Mouse (Mus musculus) mature B cell (primary cell): ENCODE measurements around the gene Ifngr2.

Source experiments
- in situ Hi-C: fragments of 300-500 bp; cut with MboI; formaldehyde crosslinking; loops from 2 replicates; pipeline ENCODE4 v1.14.3; 2019

Gene Ifngr2

GRCm38 (mm10) chr16:91536372-91536771 is 10.5 kb upstream of the Ifngr2 start:
- in situ Hi-C loops: no loop called here

GRCm38 (mm10) chr16:91537065-91537464 is 9.8 kb upstream of the Ifngr2 start:
- in situ Hi-C loops: no loop called here

DNA sequence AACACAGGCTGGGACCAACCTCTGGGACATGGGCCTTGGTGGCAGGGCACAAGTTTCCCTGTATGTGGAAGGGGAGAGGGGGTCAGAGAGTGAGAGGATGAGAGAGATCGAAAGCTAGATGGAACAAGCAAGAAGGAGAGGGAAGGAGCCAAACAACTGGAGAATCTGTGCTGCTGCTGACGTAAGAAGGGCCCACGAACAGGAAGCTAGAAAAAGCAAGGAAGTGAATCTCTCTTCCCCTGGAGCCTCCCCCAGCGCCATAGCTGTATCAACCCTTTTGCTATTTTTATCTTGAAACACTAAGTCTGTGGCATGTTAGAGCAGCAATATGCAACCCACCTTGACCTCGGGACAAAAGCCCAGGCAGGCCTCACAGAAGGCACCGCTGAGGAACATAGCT is 8.8 kb upstream of the Ifngr2 start:
- in situ Hi-C loops: no loop called here

- in situ Hi-C loops: no loop called here
Observed at GRCm38 (mm10) chr16:91538513-91538912, 8.4 kb upstream of the Ifngr2 start.

GRCm38 (mm10) chr16:91541573-91542081 is 5.2 kb upstream of the Ifngr2 start:
- in situ Hi-C loops: no loop called here

DNA sequence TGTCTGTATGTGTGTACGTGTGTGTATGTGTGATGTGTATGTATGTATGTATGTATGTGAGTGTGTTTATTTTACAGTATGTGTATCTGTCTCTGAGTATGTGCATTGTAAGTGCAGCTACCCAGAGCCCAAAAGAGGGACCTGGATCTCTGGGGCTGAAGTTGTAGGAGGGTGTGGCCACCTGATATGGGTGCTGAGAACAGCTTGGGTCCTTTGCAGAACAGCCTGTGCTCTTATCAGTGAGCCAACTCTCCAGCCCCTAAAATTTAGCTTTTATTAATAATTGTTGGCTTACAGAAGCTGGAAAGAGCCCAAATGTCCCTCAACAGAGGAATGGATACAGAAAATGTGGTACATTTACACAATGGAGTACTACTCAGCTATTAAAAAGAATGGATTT is 3.3 kb upstream of the Ifngr2 start:
- in situ Hi-C loops: no loop called here

GRCm38 (mm10) chr16:91545597-91546281 is 1.1 kb upstream of the Ifngr2 start:
- in situ Hi-C loops: no loop called here

DNA sequence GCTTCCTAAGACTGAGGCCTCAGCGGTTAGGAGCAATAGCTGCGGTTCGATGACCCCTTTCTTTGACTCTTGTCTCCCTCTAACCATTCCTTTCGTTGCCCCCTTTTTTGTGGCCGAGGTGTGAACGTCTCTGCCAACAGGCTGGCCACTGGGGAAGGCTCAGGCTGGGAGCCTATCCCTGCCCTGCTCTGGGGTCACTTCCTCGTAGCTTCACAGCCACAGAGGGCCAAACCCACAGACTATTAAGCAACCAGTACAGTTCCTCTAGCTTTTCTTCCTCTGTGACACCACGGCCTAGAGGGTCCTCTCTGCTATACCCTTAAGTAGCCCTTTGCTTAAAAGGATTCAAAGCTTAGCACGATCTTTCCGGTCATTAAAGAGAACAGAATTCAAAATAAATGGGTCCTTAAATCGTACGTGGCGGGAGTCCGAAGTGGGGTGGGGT is 459 bp upstream of the Ifngr2 start:
- in situ Hi-C loops: no loop called here

- in situ Hi-C loops: no loop called here
Observed at GRCm38 (mm10) chr16:91547974-91548373, 1.1 kb downstream of the Ifngr2 start.

DNA sequence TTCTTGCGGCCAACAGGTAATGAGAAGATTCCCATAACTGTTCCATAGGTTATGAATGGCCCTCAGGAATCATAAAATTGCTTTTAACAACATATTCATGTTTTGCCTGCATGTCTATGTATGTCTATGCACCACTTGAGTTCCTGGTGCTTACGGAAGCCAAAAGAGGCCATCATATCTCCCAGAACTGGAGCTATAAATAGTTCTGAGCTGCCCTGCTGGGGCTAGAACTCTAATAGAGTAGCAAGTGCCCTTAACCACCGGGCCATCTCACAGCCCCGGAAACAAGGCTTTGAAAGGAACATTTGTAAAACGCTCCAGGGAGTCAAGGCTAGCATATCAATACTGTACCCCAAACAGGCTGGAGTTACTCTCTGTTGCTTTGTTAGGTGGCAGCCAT is 1.7 kb downstream of the Ifngr2 start:
- in situ Hi-C loops: no loop called here

- in situ Hi-C loops: no loop called here
Observed at GRCm38 (mm10) chr16:91548996-91549395, 2.1 kb downstream of the Ifngr2 start.

- in situ Hi-C loops: no loop called here
Observed at GRCm38 (mm10) chr16:91549616-91550015, 2.7 kb downstream of the Ifngr2 start.

DNA sequence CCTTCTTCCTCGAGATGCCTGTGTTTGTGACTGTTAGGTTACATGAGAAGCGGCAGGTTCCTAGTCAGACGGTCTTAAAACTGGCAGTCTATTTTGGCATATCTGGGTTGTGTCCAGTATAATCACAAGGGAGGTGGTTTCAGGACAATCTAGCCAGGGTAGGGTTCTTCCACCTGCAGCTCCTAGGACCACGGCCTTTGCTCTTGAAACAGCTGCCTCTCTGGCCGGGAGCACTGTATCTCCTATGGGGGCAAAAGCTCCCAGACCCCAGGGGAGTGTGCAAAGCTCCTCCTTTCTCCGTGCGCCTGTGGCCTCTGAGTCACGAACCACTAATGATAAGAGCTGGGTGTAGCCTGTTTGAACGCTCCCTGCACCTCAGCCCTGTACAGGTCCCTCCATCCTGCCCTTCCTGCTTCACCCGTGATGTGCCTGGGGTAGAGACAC is 4.2 kb downstream of the Ifngr2 start:
- in situ Hi-C loops: no loop called here

DNA sequence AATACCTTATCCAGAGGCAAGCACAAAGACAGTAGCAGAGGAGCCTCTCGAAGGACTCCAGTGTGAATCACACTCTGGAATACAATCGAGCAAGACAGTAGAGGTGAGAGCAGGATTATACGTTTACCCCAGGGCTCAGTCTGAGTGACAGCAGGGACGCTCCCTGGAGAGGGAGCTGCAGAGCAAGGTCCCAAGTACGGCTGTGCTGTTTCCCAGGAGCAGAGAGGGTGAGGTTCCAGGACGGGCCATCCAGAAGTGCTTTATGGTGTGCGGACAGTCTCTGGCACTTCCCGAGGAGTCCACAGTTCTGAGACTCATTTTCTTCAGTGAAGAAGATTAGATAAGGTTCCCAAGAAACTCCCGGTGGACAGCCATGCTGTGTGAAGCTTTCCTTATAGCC is 5.2 kb downstream of the Ifngr2 start:
- in situ Hi-C loops: no loop called here

GRCm38 (mm10) chr16:91553625-91554024 is 6.8 kb downstream of the Ifngr2 start:
- in situ Hi-C loops: no loop called here

DNA sequence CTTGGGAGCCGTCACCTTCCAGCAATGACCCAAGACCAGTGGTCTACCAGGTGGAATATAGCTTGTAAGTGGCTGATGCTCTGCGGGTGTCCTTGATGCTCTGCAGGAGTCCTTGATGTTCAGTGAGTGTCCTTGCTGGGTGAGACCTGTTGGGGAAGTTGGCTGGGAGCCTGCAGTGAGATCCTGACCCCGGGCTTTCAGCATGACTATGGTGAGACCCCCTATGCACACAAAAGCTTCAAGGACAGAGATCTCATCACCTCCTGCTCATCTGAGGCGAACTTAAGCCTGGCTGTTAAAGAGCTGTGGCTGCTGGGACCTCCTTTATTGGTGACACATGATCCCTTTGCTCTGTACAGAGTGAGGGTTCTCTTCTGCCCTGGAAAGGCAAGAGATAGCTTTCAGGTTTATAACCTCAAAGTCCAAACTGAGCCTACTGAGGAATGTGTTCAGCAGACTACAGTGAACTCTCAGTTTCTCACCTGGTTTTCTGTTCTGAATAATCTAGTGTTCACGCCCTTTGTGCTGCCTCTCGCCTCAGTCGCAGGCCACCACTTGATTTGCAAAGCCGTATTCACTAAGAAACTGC is 8.2 kb downstream of the Ifngr2 start:
- in situ Hi-C loops: loop anchor here (5.0 kb wide), 1 partner anchor 38 kb away; no protein-coding TSS in a partner anchor

DNA sequence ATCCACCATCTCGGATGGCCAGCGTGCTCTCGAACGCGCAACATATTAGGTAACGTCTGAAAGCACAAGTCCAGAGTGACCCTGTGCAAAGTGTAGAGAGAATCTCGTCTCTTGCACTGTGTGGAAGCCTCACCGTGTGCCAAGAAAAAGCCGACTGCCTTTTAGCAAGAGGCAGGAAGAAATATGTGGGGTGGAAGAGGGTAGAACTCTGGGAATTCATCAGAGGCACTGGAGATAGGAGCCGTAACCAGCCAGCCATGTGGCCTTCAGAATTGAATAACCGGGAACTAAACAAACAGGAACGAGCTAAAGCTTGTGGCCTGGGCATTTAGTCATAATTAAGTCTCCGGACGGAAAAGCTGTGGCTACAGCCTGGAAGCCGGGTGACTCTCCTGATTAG is 9.8 kb downstream of the Ifngr2 start:
- in situ Hi-C loops: loop anchor here (5.0 kb wide), 1 partner anchor 39 kb away; no protein-coding TSS in a partner anchor

DNA sequence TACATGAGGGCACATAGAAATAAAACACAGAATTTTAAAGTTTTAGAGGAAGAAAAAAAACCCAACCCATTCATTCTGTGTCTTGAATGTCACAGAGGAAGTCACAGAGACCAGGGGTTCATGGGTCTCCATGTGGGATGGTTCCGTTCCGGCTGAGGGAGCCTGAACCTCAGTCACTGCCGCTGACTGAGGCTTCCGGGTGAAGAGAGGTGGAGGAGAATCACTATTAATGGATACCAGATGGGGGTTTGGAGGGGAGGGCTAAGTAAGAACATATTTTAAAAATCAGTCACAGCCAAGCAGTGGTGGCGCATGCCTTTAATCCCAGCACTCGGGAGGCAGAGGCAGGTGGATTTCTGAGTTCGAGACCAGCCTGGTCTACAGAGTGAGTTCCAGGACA is 10.3 kb downstream of the Ifngr2 start:
- in situ Hi-C loops: loop anchor here (5.0 kb wide), 1 partner anchor 40 kb away; no protein-coding TSS in a partner anchor

GRCm38 (mm10) chr16:91557693-91558092 is 10.8 kb downstream of the Ifngr2 start:
- in situ Hi-C loops: loop anchor here (5.0 kb wide), 1 partner anchor 40 kb away; no protein-coding TSS in a partner anchor

DNA sequence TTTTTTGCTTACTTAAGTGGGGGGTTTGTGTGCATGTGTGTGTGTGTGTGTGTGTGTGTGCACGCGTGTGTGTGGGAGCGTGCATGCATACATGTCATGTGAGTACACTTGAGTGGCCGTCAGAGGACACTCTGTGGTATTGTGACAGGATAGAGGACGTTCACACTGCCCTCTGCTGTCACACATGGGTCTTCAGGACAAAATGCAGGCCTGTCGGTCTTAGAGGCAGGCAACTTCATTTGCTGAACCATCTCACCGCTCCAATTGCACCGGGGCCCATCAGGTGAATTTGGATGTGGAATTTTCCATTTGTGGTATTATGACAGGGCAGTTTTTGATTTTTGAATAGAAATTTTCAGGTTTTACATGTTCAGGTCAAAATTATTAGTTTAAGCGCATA is 14.2 kb downstream of the Ifngr2 start:
- in situ Hi-C loops: no loop called here

DNA sequence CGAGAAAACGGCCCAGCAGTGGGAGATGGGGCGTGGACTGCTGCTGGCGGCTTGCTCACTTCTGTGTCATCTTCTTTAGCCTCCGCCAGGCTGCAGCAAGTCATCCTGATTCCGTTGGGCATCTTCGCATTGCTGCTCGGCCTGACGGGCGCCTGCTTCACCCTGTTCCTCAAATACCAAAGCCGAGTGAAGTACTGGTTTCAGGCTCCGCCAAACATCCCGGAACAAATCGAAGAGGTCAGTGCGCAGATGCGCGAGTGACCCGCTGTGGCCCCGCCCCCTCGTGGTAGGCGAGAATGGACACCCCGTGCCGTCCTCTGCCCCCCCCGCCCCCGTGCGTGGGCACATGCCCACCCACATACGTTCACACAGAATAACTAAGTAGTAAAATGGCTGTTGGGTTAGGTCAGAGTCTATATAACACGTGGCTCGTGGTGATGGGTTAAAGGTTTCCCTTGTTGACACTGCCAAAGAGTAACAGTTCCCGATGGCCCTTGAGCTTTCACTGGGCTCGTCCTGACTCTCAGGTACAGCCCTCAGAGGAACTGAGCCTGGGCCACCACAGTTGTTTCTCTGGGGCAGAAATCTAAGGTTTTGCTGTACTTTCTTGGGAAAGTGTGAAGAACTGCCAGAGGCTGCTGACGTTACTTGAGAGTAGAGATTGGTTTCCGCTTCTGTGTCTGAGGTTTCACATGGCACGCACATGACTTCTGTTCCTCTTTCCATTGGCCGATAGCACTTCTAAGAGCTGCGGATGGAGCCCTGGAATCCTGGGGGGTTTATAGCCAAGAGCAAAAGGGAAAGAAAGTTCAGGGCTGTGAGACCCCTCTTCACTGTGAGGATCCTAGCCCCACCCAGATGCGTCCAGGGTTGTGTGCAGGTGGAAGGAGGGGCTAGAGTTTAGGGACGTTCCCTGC is 14.9 kb downstream of the Ifngr2 start:
- in situ Hi-C loops: no loop called here
